Mouse (Mus musculus): ENCODE data around the gene Sla2. TPM values are rescaled to one million over a fixed set of nuclear protein-coding genes. Genes with fewer than 3 reads are reported as not detected.
"Not testable (repeated sequence)": the region's sequence is repeated elsewhere in the genome, so short reads cannot be mapped to it uniquely, and the experiment has no call there.

Sla2 gene
- total RNA-seq, 4 experiments from 2014 or later = not detected

GRCm38 (mm10) chr2:156841028-156841840 lies 45.8 kb downstream of the Sla2 start:
- no peak for DNase-seq (ENCODE audit: low spot score in 2 of 2)

- no peak for DNase-seq (ENCODE audit: low spot score in 2 of 2)
Measured at GRCm38 (mm10) chr2:156840301-156841027, 46.5 kb downstream of the Sla2 start.

GRCm38 (mm10) chr2:156839319-156840191 lies 47.4 kb downstream of the Sla2 start, which contains the start of gene Tgif2:
TSS of gene Tgif2 (plus strand) at chr2:156840007.
- peak in 1 of 2 experiments; percentile 20 for DNase-seq (ENCODE audit: low spot score in 2 of 2)

DNA sequence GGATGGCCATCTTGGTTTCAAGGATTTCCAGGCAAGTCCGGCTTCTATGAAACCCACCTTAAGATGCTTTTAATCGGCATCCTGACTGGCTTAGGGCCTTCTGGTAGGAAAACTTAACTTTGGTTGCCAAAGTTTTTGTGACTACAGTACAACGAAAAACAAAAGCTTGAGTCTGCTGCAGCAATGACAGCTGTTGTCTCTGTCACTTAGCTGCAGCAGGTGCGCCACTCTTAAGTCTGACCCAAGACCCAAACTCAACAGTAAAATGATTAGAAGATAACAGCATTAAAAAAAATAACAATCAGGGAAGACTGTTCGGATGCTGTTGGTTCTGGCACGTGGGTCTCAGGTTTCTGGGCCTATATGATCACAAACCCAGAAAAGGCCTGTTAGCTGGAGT lies 48.2 kb downstream of the Sla2 start:
- no peak for DNase-seq (ENCODE audit: low spot score in 2 of 2)

- DNase-seq (ENCODE audit: low spot score in 2 of 2) = no peak
Measured at GRCm38 (mm10) chr2:156834336-156834735, 52.7 kb downstream of the Sla2 start.

- DNase-seq (ENCODE audit: low spot score in 2 of 2) = not testable (repeated sequence)
Measured at GRCm38 (mm10) chr2:156825128-156825527, 61.9 kb downstream of the Sla2 start.

Other genes starting within 250 kb of the Sla2 start
- 10 to 100 TPM; 28.1 to 44.3 (median 31.9) TPM for gene Myl9, start 111.8 kb downstream of the Sla2 start, total RNA-seq (2022)
- under 1 TPM in 3 of 4 experiments, not detected in 1; 0.16 to 0.38 (median 0.17) TPM for gene Tgif2, start 47.2 kb downstream of the Sla2 start, total RNA-seq (2022)
- gene 4930518I15Rik, start 29.2 kb downstream of the Sla2 start, total RNA-seq (2022) = under 1 TPM; 0.22 to 0.86 (median 0.40) TPM
- gene Rab5if, start 24.1 kb downstream of the Sla2 start, total RNA-seq (2022) = 10 to 100 TPM; 84.3 to 97.1 (median 88.1) TPM
- gene Ndrg3, start 104.9 kb upstream of the Sla2 start, total RNA-seq (2022) = 10 to 100 TPM; 29.0 to 35.6 (median 31.3) TPM
- 1 to 10 TPM; 2.2 to 2.5 (median 2.3) TPM for gene Dsn1, start 120.0 kb upstream of the Sla2 start, total RNA-seq (2022)
- 1 to 10 TPM; 1.7 to 3.5 (median 2.3) TPM for gene Soga1, start 192.1 kb upstream of the Sla2 start, total RNA-seq (2022)
- gene Tldc2, start 199.9 kb upstream of the Sla2 start, total RNA-seq (2022) = not detected
- gene Samhd1, start 248.1 kb upstream of the Sla2 start, total RNA-seq (2022) = 10 to 100 TPM; 12.6 to 17.7 (median 13.2) TPM

Measured in gastrocnemius, adult 8-10 months (tissue).